ENCODE assay signal across 8 mouse cellular contexts in the genomic region with DNA sequence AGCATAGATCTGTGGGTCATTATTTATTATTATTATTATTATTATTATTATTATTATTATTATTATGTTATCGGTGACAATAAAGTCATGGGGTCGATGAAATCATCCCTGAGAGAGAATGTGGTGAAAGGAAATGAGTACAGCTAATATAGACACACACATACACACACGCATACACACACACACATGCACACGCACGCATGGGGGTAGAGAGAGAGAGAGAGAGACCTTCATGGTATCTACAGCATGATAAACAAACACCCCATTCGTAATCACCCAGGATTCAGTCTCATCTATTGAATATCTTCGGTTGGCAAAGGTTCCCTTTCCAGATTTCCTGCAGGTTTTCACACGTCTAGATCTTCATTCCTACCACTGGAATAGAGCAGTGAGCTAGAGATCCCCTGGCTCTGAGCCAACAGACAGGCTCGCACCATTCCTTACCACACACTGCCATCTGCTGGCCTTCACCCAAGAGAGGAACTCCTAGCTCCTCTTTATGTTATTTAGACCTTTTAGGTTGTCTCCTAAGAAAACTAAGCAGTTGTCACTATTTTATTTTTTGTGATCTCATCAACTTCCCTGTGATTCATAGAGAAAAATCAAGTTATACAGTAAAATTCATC.
DNase-seq lines count a peak whose midpoint lies in the region; ATAC-seq lines count a peak whose summit lies in the region.

No protein-coding gene starts in this region.

- no peak overlapping the region for H3K27ac ChIP-seq in hindbrain, embryonic 13.5 days

- 55% methylated on average over 9 of the region's 9 CpGs for WGBS in hindbrain, embryonic 13.5 days

- H3K36me3 ChIP-seq in hindbrain, embryonic 13.5 days: no peaks in the 10 kb centered on the region

- no peak overlapping the region for H3K4me3 ChIP-seq in hindbrain, embryonic 13.5 days

- DNase-seq in Muller cell, postnatal 12 days (ENCODE audit: inconsistent ontology term): peak; percentile 70
- peak; percentile 31 for DNase-seq in cerebellum, adult 9-10 months
- DNase-seq in frontal cortex, adult 2 months (ENCODE audit: extremely low spot score in 1 of 2, low spot score in 1 of 2): peak; percentile 74 to 98
- DNase-seq in layer of hippocampus, adult 9-11 months: peak; percentile 85
- peak; percentile 87 for DNase-seq in lung, postnatal 14 days
- peak; percentile 90 for DNase-seq in right cerebral cortex, adult 18-20 months
- peak; percentile 87 for DNase-seq in urinary bladder, postnatal 25 days (ENCODE audit: low spot score)

- H3K4me1 ChIP-seq in hindbrain, embryonic 13.5 days (replicated peaks): 0 out of 2 replicates have a peak, but pooled peaks cover 4% of the 10 kb centered on the region

- peak; percentile 89 for ATAC-seq in hindbrain, embryonic 13.5 days (ENCODE audit: low FRiP score)

- no peak overlapping the region for H3K4me2 ChIP-seq in hindbrain, embryonic 13.5 days

- no peaks in the 10 kb centered on the region for H3K27me3 ChIP-seq in hindbrain, embryonic 13.5 days

- H3K9me3 ChIP-seq in hindbrain, embryonic 13.5 days: no peaks in the 10 kb centered on the region

- no peak overlapping the region for H3K9ac ChIP-seq in hindbrain, embryonic 13.5 days

Comparison
In these comparisons a context has a peak if more than half of its experiments do, and no peak if none do; other contexts are left out.
1. DNase-seq: peak in every context shown above with its lines; median percentile 90 in right cerebral cortex, adult 18-20 months; 87 in lung, postnatal 14 days; 87 in urinary bladder, postnatal 25 days; 86 in frontal cortex, adult 2 months; 85 in layer of hippocampus, adult 9-11 months; 70 in Muller cell, postnatal 12 days; 31 in cerebellum, adult 9-10 months.